In the genomic region with DNA sequence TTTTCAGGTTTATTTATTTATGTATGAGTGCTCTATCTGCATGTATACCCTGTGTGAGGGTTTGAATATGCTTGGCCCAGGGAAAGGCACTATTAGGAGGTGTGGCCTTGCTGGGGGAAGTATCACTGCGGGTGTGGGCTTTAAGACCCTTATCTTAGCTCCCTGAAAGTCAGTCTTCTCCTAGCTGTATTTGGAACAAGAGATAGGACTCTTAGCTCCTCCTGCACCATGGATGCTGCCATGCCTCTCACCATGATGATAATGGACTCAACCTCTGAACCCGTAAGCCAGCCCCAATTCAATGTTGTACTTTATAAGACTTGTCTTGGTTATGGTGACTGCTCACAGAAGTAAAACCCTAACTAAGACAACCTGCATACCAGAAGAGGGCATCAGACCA, we compare ENCODE assay signal across 23 mouse cellular contexts. TPM values are rescaled to one million over a fixed set of nuclear protein-coding genes. Genes with fewer than 3 reads are reported as not detected.
DNase-seq lines count a peak whose midpoint lies in the region; ATAC-seq and TF ChIP-seq lines count a peak whose summit lies in the region.
"Had no signal": no experiment of that assay in that cellular context is flagged by ENCODE, and none has a peak within 500 bp of the region (broad histone marks: within the 10 kb centered on the region; RNA-seq: fewer than 3 reads in every experiment).

No protein-coding gene starts in this region.

- 0 out of 2 replicates have a peak, but pooled peaks have one; percentile 15 for ATAC-seq in G1E (ENCODE audit: extremely low read depth, insufficient number of reproducible peaks, low FRiP score, poor library complexity, severe bottlenecking)
- ATAC-seq in intestine, embryonic 16.5 days = peak; percentile 78
- ATAC-seq in liver, embryonic 16.5 days (ENCODE audit: low read depth) = peak; percentile 89
- ATAC-seq: forebrain, embryonic 14.5 days; lung, postnatal 0 days had no signal

- no peak overlapping the region for H3K4me3 ChIP-seq in G1E (ENCODE audit: low read depth, low read length)
- peak overlapping the region; percentile 38 to 44; a peak in 3 of 4 replicates for H3K4me3 ChIP-seq in MEL (ENCODE audit: control insufficient read depth in 1 of 2, insufficient read depth in 1 of 2, low read depth in 2 of 2, low read length in 2 of 2)
- H3K4me3 ChIP-seq in intestine, embryonic 16.5 days (ENCODE audit: low read length) = no peak overlapping the region
- peak overlapping the region; percentile 28 for H3K4me3 ChIP-seq in liver, embryonic 16.5 days (ENCODE audit: low read depth, low read length)
- H3K4me3 ChIP-seq: embryonic facial prominence, embryonic 10.5 days; heart, embryonic 10.5 days; limb, embryonic 15.5 days had no signal

- no peak for DNase-seq in G1E (ENCODE audit: low spot score)
- peak; percentile 83 for DNase-seq in MEL (ENCODE audit: low read depth, low spot score)
- DNase-seq in adrenal gland, postnatal 4 days (ENCODE audit: low spot score in 2 of 2) = no peak
- no peak for DNase-seq in cerebellum, adult 18-20 months
- DNase-seq in frontal cortex, postnatal 10 days (ENCODE audit: low spot score in 2 of 2) = no peak
- DNase-seq: adrenal gland, postnatal 14 days; cerebellum, adult 2 months; gastrocnemius, postnatal 36 days; heart, postnatal 14 days; kidney, adult 11 months; kidney, postnatal 10 days; layer of hippocampus, postnatal 36 days; midbrain, embryonic 14.5 days; right cerebral cortex, postnatal 25 days; thymus, postnatal 25 days had no signal

- TF ChIP-seq CTCF in G1E (IDR thresholded peaks at IDR 0.05; ENCODE audit: low read depth, low read length) = no peak
- no peak for TF ChIP-seq CTCF in MEL (IDR thresholded peaks at IDR 0.05 in 2 of 3, conservative IDR thresholded peaks at IDR 0.05 in 1 of 3; ENCODE audit: control insufficient read depth in 1 of 3, insufficient read depth in 1 of 3, low read depth in 2 of 3, low read length in 3 of 3, poor library complexity in 1 of 3, severe bottlenecking in 1 of 3)

- H3K4me1 ChIP-seq in G1E (ENCODE audit: insufficient read depth, low read depth, low read length) (peaks cover 30% of the 10 kb centered on the region), MEL (ENCODE audit: control insufficient read depth in 1 of 2, insufficient read depth in 2 of 2, low read length in 2 of 2) (peaks cover 6 to 22% of the 10 kb centered on the region in 2 experiments)
- no peaks in the 10 kb centered on the region for H3K4me1 ChIP-seq in intestine, embryonic 16.5 days (ENCODE audit: control insufficient read depth, insufficient read depth, low read length)
- H3K4me1 ChIP-seq in liver, embryonic 16.5 days (ENCODE audit: control insufficient read depth, low read depth, low read length) = peaks cover 55% of the 10 kb centered on the region
- H3K4me1 ChIP-seq: embryonic facial prominence, embryonic 10.5 days; heart, embryonic 10.5 days; limb, embryonic 15.5 days had no signal

- H3K36me3 ChIP-seq in G1E (replicated peaks) (no peaks in the 10 kb centered on the region), MEL (ENCODE audit: control insufficient read depth in 1 of 2, insufficient read depth in 2 of 2, low read length in 2 of 2) (peaks cover 0 to 23% of the 10 kb centered on the region in 2 experiments; a peak in 2 of 4 replicates)
- H3K36me3 ChIP-seq in intestine, embryonic 16.5 days (ENCODE audit: control insufficient read depth, insufficient read depth, low read length) = no peaks in the 10 kb centered on the region
- H3K36me3 ChIP-seq in liver, embryonic 16.5 days (ENCODE audit: control insufficient read depth, insufficient read depth) = no peaks in the 10 kb centered on the region
- H3K36me3 ChIP-seq: embryonic facial prominence, embryonic 10.5 days; heart, embryonic 10.5 days; limb, embryonic 15.5 days had no signal

- peaks cover 2% of the 10 kb centered on the region; the same call in 1 of the 2 replicates for H3K27me3 ChIP-seq in G1E (ENCODE audit: insufficient read depth, low read length)
- H3K27me3 ChIP-seq in MEL (ENCODE audit: control insufficient read depth in 1 of 2, insufficient read depth in 2 of 2, low read length in 2 of 2) = no peaks in the 10 kb centered on the region
- H3K27me3 ChIP-seq in intestine, embryonic 16.5 days (replicated peaks; ENCODE audit: control insufficient read depth, insufficient read depth, low read length) = no peaks in the 10 kb centered on the region
- H3K27me3 ChIP-seq in liver, embryonic 16.5 days (ENCODE audit: control insufficient read depth, insufficient read depth, low read depth, low read length) = no peaks in the 10 kb centered on the region
- H3K27me3 ChIP-seq: limb, embryonic 15.5 days had no signal

- TF ChIP-seq POLR2A in MEL (IDR thresholded peaks at IDR 0.05; ENCODE audit: control insufficient read depth in 1 of 2, insufficient read depth in 1 of 2, low read depth in 1 of 2, low read length in 2 of 2, poor library complexity in 1 of 2) = peak in 1 of 2 experiments; percentile 49; a peak in 1 of 4 replicates

- H3K9me3 ChIP-seq in G1E (replicated peaks) (no peaks in the 10 kb centered on the region), MEL (replicated peaks; ENCODE audit: insufficient read depth, low read length) (no peaks in the 10 kb centered on the region)
- no peaks in the 10 kb centered on the region for H3K9me3 ChIP-seq in intestine, embryonic 16.5 days (ENCODE audit: control insufficient read depth, low read length)
- no peaks in the 10 kb centered on the region for H3K9me3 ChIP-seq in liver, embryonic 16.5 days (replicated peaks; ENCODE audit: control insufficient read depth, low read length)
- H3K9me3 ChIP-seq: embryonic facial prominence, embryonic 10.5 days; heart, embryonic 10.5 days; limb, embryonic 15.5 days had no signal

- peak; percentile 56 to 76 for TF ChIP-seq EP300 in MEL (IDR thresholded peaks at IDR 0.05; ENCODE audit: low read depth in 1 of 2, low read length in 2 of 2)

- TF ChIP-seq RAD21 in MEL (IDR thresholded peaks at IDR 0.05; ENCODE audit: low read depth, low read length) = no peak

- H3K4me2 ChIP-seq in intestine, embryonic 16.5 days (ENCODE audit: low read depth, low read length) = no peak overlapping the region
- peak overlapping the region; percentile 62 for H3K4me2 ChIP-seq in liver, embryonic 16.5 days (ENCODE audit: low read depth, low read length)
- H3K4me2 ChIP-seq: hindbrain, embryonic 14.5 days; limb, embryonic 15.5 days had no signal

- peak overlapping the region; percentile 44; the same call in 1 of the 2 replicates for H3K27ac ChIP-seq in MEL (ENCODE audit: control insufficient read depth, low read depth, low read length)
- no peak overlapping the region for H3K27ac ChIP-seq in intestine, embryonic 16.5 days (ENCODE audit: low read length)
- H3K27ac ChIP-seq in liver, embryonic 16.5 days (ENCODE audit: low read length) = peak overlapping the region; percentile 97
- H3K27ac ChIP-seq: embryonic facial prominence, embryonic 10.5 days; heart, embryonic 10.5 days; hindbrain, embryonic 14.5 days; limb, embryonic 15.5 days had no signal

- no peak overlapping the region for H3K9ac ChIP-seq in MEL (ENCODE audit: control insufficient read depth, low read depth, low read length, poor library complexity, severe bottlenecking)
- no peak overlapping the region for H3K9ac ChIP-seq in intestine, embryonic 16.5 days (ENCODE audit: low read depth, low read length)
- H3K9ac ChIP-seq in liver, embryonic 16.5 days (ENCODE audit: low read depth, low read length) = peak overlapping the region; percentile 66
- H3K9ac ChIP-seq: hindbrain, embryonic 14.5 days; limb, embryonic 15.5 days had no signal

- 84% methylated on average over 2 of the region's 2 CpGs for WGBS in intestine, embryonic 16.5 days
- 21% methylated on average over 2 of the region's 2 CpGs for whole genome bisulfite sequencing in liver, embryonic 16.5 days (ENCODE audit: insufficient replicate concordance)

- no peaks in the 10 kb centered on the region for H3K79me2 ChIP-seq in MEL (ENCODE audit: control insufficient read depth, insufficient read depth, low read length, poor library complexity)

TF ChIP-seq in MEL, 35 proteins besides CTCF, POLR2A, EP300 and RAD21:
- TF ChIP-seq RCOR1 (IDR thresholded peaks at IDR 0.05; ENCODE audit: low read depth, low read length) = 0 out of 2 replicates have a peak, but pooled peaks have one; percentile 39
- TF ChIP-seq MAFK (IDR thresholded peaks at IDR 0.05; ENCODE audit: borderline replicate concordance, low read depth, low read length) = no peak
- peak; percentile 60 for TF ChIP-seq TAL1 (IDR thresholded peaks at IDR 0.05; ENCODE audit: low read length)
- TF ChIP-seq ZC3H11A (IDR thresholded peaks at IDR 0.05; ENCODE audit: low read depth, low read length) = no peak
- TF ChIP-seq TCF12 (IDR thresholded peaks at IDR 0.05; ENCODE audit: low read depth, low read length) = peak; percentile 80
- 0 out of 2 replicates have a peak, but pooled peaks have one; percentile 34 for TF ChIP-seq BHLHE40 (IDR thresholded peaks at IDR 0.05; ENCODE audit: borderline replicate concordance, low read depth, low read length)
- no peak for TF ChIP-seq JUND (IDR thresholded peaks at IDR 0.05; ENCODE audit: low read depth, low read length)
- no peak for TF ChIP-seq POLR2AphosphoS5 (IDR thresholded peaks at IDR 0.05; ENCODE audit: borderline replicate concordance, low read depth, low read length)
- 0 out of 2 replicates have a peak, but pooled peaks have one; percentile 24 for TF ChIP-seq MYC (IDR thresholded peaks at IDR 0.05; ENCODE audit: low read depth, low read length)
- peak; percentile 89 for TF ChIP-seq GATA1 (IDR thresholded peaks at IDR 0.05; ENCODE audit: low read depth, low read length)
- TF ChIP-seq ZNF384 (IDR thresholded peaks at IDR 0.05; ENCODE audit: low read depth, low read length) = no peak; the same call in 1 of the 2 replicates
- peak; percentile 78 for TF ChIP-seq TBP (IDR thresholded peaks at IDR 0.05; ENCODE audit: low read depth, low read length)
- TF ChIP-seq POLR2AphosphoS2 (IDR thresholded peaks at IDR 0.05; ENCODE audit: low read length) = no peak
- TF ChIP-seq ETS1 (IDR thresholded peaks at IDR 0.05; ENCODE audit: low read depth, low read length) = peak; percentile 73
- TF ChIP-seq SIN3A (IDR thresholded peaks at IDR 0.05; ENCODE audit: low read length) = peak; percentile 74; the same call in 1 of the 2 replicates
- peak; percentile 83; the same call in 1 of the 2 replicates for TF ChIP-seq ZMIZ1 (IDR thresholded peaks at IDR 0.05; ENCODE audit: low read depth, low read length)
TF ChIP-seq in MEL: peak in this region for 10.

RNA-seq across cellular contexts. Expression of gene Usp7, which starts 39.8 kb away (rescaled TPM):
- total RNA-seq in G1E (2014; fragmentation: Nextera tagmentation) = 234 and 362 TPM in 2 replicates
- total RNA-seq in G1E (2017) = 132 and 150 TPM in 2 replicates
- 25.9 and 26.9 TPM in 2 replicates for polyA plus RNA-seq in G1E (2012)
- 101 and 105 TPM in 2 replicates for total RNA-seq in MEL (2012; rRNA removed)
- polyA plus RNA-seq in MEL (2012; ENCODE audit: insufficient read depth in 1 of 2, insufficient read length in 2 of 2, low read depth in 1 of 2, low replicate concordance in 2 of 2, missing spikeins in 1 of 2) = 100 to 1,000 TPM in 1 of 2 experiments, 10 to 100 TPM in 1; 94.2 to 425 TPM
- 16.1 and 19.1 TPM in 2 replicates for polyA plus RNA-seq in intestine, embryonic 16.5 days (2015; fragmentation: Nextera tagmentation; extraction: Ambion mirVana)
- polyA plus RNA-seq in liver, embryonic 16.5 days (2015; fragmentation: Nextera tagmentation; extraction: Ambion mirVana) = 22.4 and 22.6 TPM in 2 replicates
- 100 to 1,000 TPM; 142 to 178 TPM for total RNA-seq in adrenal gland, postnatal 4 days (2021)

Comparison
In these comparisons a context has a peak if more than half of its experiments do, and no peak if none do; other contexts are left out.
1. ATAC-seq: peak in every context shown above with its lines; median percentile 89 in liver, embryonic 16.5 days; 78 in intestine, embryonic 16.5 days; 15 in G1E.
2. H3K4me3 ChIP-seq: peak in MEL (2 of 2) and liver, embryonic 16.5 days (single experiment); none in G1E (single experiment) and intestine, embryonic 16.5 days (single experiment).